Mouse (Mus musculus): ENCODE measurements around the gene Ttll9. TPM values are rescaled to one million over a fixed set of nuclear protein-coding genes. Genes with fewer than 3 reads are reported as not detected.

The Ttll9 gene
- polyA plus RNA-seq (2015; fragmentation: Nextera tagmentation; extraction: Ambion mirVana): 1.2 and 4.3 TPM in 2 replicates

GRCm38 (mm10) chr2:152962091-152962793, at the start of gene Ttll9:
Gene Ttll9 (plus strand): TSS chr2:152962485.
- ATAC-seq (ENCODE audit: insufficient number of reproducible peaks, low FRiP score, low TSS enrichment, low read depth): peak; percentile 91
- Histone ChIP-seq H3K4me2 (replicated peaks) (peak within 1 kb of the TSS; percentile 81), H3K36me3 (no peaks in the 10 kb centered on the region), H3K4me3 (replicated peaks) (peak within 1 kb of the TSS; percentile 55), H3K9me3 (replicated peaks) (no peaks in the 10 kb centered on the region), H3K4me1 (0 out of 2 replicates have a peak, but pooled peaks cover 8% of the 10 kb centered on the region), H3K9ac (peak within 1 kb of the TSS; percentile 29; the same call in 1 of the 2 replicates), H3K27ac (replicated peaks) (no peak within 1 kb of the TSS), H3K27me3 (peaks cover 2% of the 10 kb centered on the region; the same call in 1 of the 2 replicates)
- WGBS: 2% methylated on average over 34 of the region's 34 CpGs

GRCm38 (mm10) chr2:152913471-152913870, 48.8 kb upstream of the Ttll9 start:
- Histone ChIP-seq H3K27me3 (peaks cover 55% of the 10 kb centered on the region), H3K27ac (replicated peaks) (no peak overlapping the region), H3K36me3 (no peaks in the 10 kb centered on the region), H3K4me2 (replicated peaks) (no peak overlapping the region), H3K4me1 (peaks cover 13% of the 10 kb centered on the region), H3K9ac (no peak overlapping the region), H3K4me3 (replicated peaks) (no peak overlapping the region), H3K9me3 (replicated peaks) (no peaks in the 10 kb centered on the region)
- 21% methylated on average over 7 of the region's 7 CpGs for WGBS
- no peak for ATAC-seq (ENCODE audit: insufficient number of reproducible peaks, low FRiP score, low TSS enrichment, low read depth)

- 4% methylated on average over 18 of the region's 18 CpGs for WGBS
- no peak overlapping the region for H3K9ac ChIP-seq
- no peaks in the 10 kb centered on the region for H3K36me3 ChIP-seq
- peak overlapping the region; percentile 31 for H3K4me2 ChIP-seq (replicated peaks)
- H3K27me3 ChIP-seq: peaks cover 55% of the 10 kb centered on the region
- peak overlapping the region; percentile 5; the same call in 1 of the 2 replicates for H3K4me3 ChIP-seq (replicated peaks)
- no peak overlapping the region for H3K27ac ChIP-seq (replicated peaks)
- no peaks in the 10 kb centered on the region for H3K9me3 ChIP-seq (replicated peaks)
- peaks cover 13% of the 10 kb centered on the region for H3K4me1 ChIP-seq
- ATAC-seq (ENCODE audit: insufficient number of reproducible peaks, low FRiP score, low TSS enrichment, low read depth): peak; percentile 60; the same call in 1 of the 2 replicates
These were observed 47.8 kb upstream of the Ttll9 start for GRCm38 (mm10) chr2:152914310-152915120.

- Histone ChIP-seq H3K36me3 (no peaks in the 10 kb centered on the region), H3K4me3 (replicated peaks) (no peak overlapping the region), H3K27ac (replicated peaks) (no peak overlapping the region), H3K27me3 (peaks cover 51% of the 10 kb centered on the region), H3K4me2 (replicated peaks) (no peak overlapping the region), H3K9me3 (replicated peaks) (no peaks in the 10 kb centered on the region), H3K9ac (no peak overlapping the region), H3K4me1 (peaks cover 13% of the 10 kb centered on the region)
- WGBS: 64% methylated on average over 4 of the region's 4 CpGs
- ATAC-seq (ENCODE audit: insufficient number of reproducible peaks, low FRiP score, low TSS enrichment, low read depth): no peak
These were observed 46.8 kb upstream of the Ttll9 start for GRCm38 (mm10) chr2:152915453-152915852.

- Histone ChIP-seq H3K9me3 (replicated peaks) (no peaks in the 10 kb centered on the region), H3K4me2 (replicated peaks) (no peak overlapping the region), H3K4me3 (replicated peaks) (no peak overlapping the region), H3K4me1 (peaks cover 11% of the 10 kb centered on the region), H3K36me3 (no peaks in the 10 kb centered on the region), H3K27me3 (peaks cover 45% of the 10 kb centered on the region), H3K9ac (no peak overlapping the region), H3K27ac (replicated peaks) (no peak overlapping the region)
- WGBS: 37% methylated on average over 5 of the region's 5 CpGs
- ATAC-seq (ENCODE audit: insufficient number of reproducible peaks, low FRiP score, low TSS enrichment, low read depth): no peak
These were observed 46.2 kb upstream of the Ttll9 start for GRCm38 (mm10) chr2:152916111-152916510.

GRCm38 (mm10) chr2:152917671-152918070, 44.6 kb upstream of the Ttll9 start:
- Histone ChIP-seq H3K4me1 (peaks cover 8% of the 10 kb centered on the region), H3K27ac (replicated peaks) (no peak overlapping the region), H3K9me3 (replicated peaks) (no peaks in the 10 kb centered on the region), H3K27me3 (peaks cover 29% of the 10 kb centered on the region), H3K9ac (no peak overlapping the region), H3K36me3 (no peaks in the 10 kb centered on the region), H3K4me3 (replicated peaks) (no peak overlapping the region), H3K4me2 (replicated peaks) (no peak overlapping the region)
- no peak for ATAC-seq (ENCODE audit: insufficient number of reproducible peaks, low FRiP score, low TSS enrichment, low read depth)
- 48% methylated on average over 9 of the region's 9 CpGs for WGBS

GRCm38 (mm10) chr2:152922376-152922775, 39.9 kb upstream of the Ttll9 start:
- Histone ChIP-seq H3K9ac (no peak overlapping the region), H3K4me2 (replicated peaks) (no peak overlapping the region), H3K27me3 (peaks cover 2% of the 10 kb centered on the region), H3K27ac (replicated peaks) (no peak overlapping the region), H3K9me3 (replicated peaks) (no peaks in the 10 kb centered on the region), H3K36me3 (no peaks in the 10 kb centered on the region), H3K4me1 (peaks cover 20% of the 10 kb centered on the region), H3K4me3 (replicated peaks) (no peak overlapping the region)
- WGBS: 22% methylated on average over 7 of the region's 7 CpGs
- ATAC-seq (ENCODE audit: insufficient number of reproducible peaks, low FRiP score, low TSS enrichment, low read depth): no peak

GRCm38 (mm10) chr2:152923621-152924020, 38.7 kb upstream of the Ttll9 start:
- Histone ChIP-seq H3K9me3 (replicated peaks) (no peaks in the 10 kb centered on the region), H3K4me3 (replicated peaks) (no peak overlapping the region), H3K9ac (no peak overlapping the region), H3K4me1 (peaks cover 29% of the 10 kb centered on the region), H3K27me3 (no peaks in the 10 kb centered on the region; the same call in 1 of the 2 replicates), H3K4me2 (replicated peaks) (no peak overlapping the region), H3K27ac (replicated peaks) (no peak overlapping the region), H3K36me3 (no peaks in the 10 kb centered on the region)
- WGBS: 73% methylated on average over 3 of the region's 3 CpGs
- no peak for ATAC-seq (ENCODE audit: insufficient number of reproducible peaks, low FRiP score, low TSS enrichment, low read depth)

GRCm38 (mm10) chr2:152924128-152924527, 38.2 kb upstream of the Ttll9 start:
- no peak for ATAC-seq (ENCODE audit: insufficient number of reproducible peaks, low FRiP score, low TSS enrichment, low read depth)
- Histone ChIP-seq H3K27ac (replicated peaks) (no peak overlapping the region), H3K36me3 (no peaks in the 10 kb centered on the region), H3K9ac (no peak overlapping the region), H3K4me2 (replicated peaks) (no peak overlapping the region), H3K27me3 (no peaks in the 10 kb centered on the region), H3K4me1 (peaks cover 29% of the 10 kb centered on the region), H3K4me3 (replicated peaks) (no peak overlapping the region), H3K9me3 (replicated peaks) (no peaks in the 10 kb centered on the region)
- WGBS: 43% methylated on average over 8 of the region's 8 CpGs

GRCm38 (mm10) chr2:152924543-152924942, 37.7 kb upstream of the Ttll9 start:
- Histone ChIP-seq H3K4me1 (peaks cover 29% of the 10 kb centered on the region), H3K4me3 (replicated peaks) (no peak overlapping the region), H3K4me2 (replicated peaks) (no peak overlapping the region), H3K27ac (replicated peaks) (no peak overlapping the region), H3K36me3 (no peaks in the 10 kb centered on the region), H3K9me3 (replicated peaks) (no peaks in the 10 kb centered on the region), H3K9ac (no peak overlapping the region), H3K27me3 (no peaks in the 10 kb centered on the region)
- ATAC-seq (ENCODE audit: insufficient number of reproducible peaks, low FRiP score, low TSS enrichment, low read depth): no peak
- 85% methylated on average over 5 of the region's 5 CpGs for WGBS

- 0 out of 2 replicates have a peak overlapping the region, but pooled peaks have one; percentile 5 for H3K27ac ChIP-seq (replicated peaks)
- 35% methylated on average over 11 of the region's 11 CpGs for whole genome bisulfite sequencing
- no peaks in the 10 kb centered on the region for H3K27me3 ChIP-seq
- H3K4me2 ChIP-seq (replicated peaks): no peak overlapping the region
- H3K4me3 ChIP-seq (replicated peaks): no peak overlapping the region
- H3K9ac ChIP-seq: no peak overlapping the region
- no peak for ATAC-seq (ENCODE audit: insufficient number of reproducible peaks, low FRiP score, low TSS enrichment, low read depth)
- no peaks in the 10 kb centered on the region for H3K9me3 ChIP-seq (replicated peaks)
- no peaks in the 10 kb centered on the region for H3K36me3 ChIP-seq
- peaks cover 34% of the 10 kb centered on the region for H3K4me1 ChIP-seq
These were observed 37.0 kb upstream of the Ttll9 start for GRCm38 (mm10) chr2:152925189-152925872.

All from embryonic facial prominence, embryonic 15.5 days (tissue).